Mouse (Mus musculus) B cell, adult 2 months (primary cell): ENCODE measurements around the gene Macrod1.
A peak's percentile ranks its signal among the peaks of the same experiment; 100 is the strongest.

ENCODE experiments used
- DNase-seq, 2 experiments: peaks; one replicate each; pipeline ENCODE4 v3.0.0; 2022

Gene Macrod1

DNA sequence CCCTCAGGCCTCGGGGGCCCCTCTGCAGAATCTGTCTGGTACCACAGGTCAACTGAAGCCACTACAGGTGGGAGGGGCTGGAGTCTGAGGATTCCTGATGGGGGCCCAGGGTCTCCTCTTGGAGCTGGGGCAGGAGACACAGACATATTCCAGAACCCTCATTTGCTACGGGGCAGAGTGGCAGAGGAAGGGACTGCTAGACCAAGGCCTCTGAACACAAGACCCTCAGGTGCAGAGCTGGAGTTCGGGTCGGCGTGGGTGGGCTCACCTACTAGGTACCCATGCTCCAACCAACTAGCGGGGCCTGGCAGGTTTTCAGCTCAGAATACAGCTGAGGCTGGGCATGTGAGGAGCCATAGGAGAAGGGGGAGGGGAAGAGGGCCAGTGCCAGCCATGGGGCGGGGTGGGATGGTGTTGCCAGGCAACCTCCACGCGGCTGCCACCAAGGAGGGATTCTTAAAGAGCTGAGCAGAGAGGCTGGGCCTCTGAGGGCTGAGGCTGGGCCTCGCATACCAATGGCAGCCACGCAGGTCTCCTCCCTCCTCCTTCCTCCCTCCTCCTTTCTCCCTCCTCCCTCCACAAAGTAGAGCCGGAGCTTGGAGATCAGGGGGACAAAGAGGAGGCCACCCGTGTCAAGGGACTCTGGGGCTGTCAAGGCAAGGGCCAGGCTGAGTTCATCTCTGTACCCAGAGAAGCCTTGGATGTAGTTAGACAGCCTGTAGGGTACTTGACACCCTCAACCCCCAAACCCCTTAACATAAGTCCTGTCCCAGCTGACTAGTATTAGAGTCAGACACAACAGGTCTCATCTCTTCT lies 115.6 kb downstream of the Macrod1 start:
- no peak for DNase-seq

DNA sequence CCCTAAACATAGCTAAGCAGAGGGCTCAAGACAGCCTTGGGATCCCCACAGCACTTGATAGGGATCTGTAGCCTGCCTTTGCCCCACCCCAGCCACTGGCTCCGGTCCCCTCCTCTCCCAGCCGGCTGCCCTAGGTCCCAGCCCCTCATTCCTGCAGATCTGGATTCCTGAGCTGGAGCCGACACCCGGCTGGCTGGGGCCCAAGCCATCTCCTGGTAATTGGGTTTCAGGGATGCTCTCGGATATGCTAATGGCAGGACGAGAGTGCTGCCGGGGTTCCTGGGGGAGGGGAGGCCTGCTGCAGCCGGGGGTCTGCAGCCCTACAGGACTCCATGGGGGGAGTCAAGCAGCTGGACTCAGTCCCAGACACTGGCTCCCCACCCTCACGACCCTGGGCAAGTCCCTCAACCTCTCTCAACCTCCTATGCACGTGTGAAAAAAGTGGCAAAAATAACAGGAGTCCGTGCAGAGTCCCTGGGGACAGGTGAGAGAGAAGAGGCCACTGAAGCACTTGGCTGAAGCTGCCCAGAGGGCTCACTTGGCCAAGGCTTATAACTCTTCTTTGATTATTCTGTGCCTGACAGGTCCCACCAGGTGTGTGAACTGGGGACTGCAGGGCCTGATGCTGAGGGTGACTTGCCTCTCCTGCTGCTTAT lies 119.6 kb downstream of the Macrod1 start:
- no peak for DNase-seq

- DNase-seq: no peak
Measured at GRCm38 (mm10) chr19:7177804-7178511, 121.3 kb downstream of the Macrod1 start.

DNA sequence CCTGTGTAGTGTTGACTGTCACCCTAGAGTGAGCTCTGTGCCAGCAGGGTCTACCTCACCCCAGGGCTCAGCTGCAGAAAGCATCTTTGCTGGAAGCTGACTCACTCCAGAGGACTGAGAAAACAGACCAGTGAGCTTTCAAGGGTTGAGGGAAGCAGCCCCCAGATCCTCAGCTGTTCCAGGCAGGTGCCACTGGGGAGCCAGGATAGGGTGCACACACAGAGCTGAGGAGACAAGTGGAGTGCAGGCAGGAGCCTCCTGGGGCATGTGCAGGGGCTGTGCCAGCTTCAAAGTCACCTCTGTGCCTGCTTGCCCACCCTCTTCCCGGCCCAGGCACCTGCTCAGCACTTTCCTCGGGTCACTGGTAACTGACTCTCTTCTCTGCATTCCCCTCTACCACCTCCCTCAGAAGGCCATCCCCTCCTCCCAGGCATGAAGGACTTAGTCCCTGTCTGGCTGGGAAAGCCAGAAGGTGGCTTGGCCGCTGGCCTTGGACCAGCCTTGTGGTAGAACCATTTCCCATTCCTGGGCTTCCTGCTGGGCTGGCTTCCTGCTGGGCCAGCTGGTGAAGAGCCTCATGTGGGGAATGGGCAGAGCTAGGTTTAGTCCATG lies 122.3 kb downstream of the Macrod1 start:
- no peak for DNase-seq

- DNase-seq: no peak
Measured at GRCm38 (mm10) chr19:7180756-7181405, 124.3 kb downstream of the Macrod1 start.

GRCm38 (mm10) chr19:7181496-7181895 lies 124.9 kb downstream of the Macrod1 start:
- DNase-seq: no peak

GRCm38 (mm10) chr19:7182273-7182949 lies 125.8 kb downstream of the Macrod1 start:
- no peak for DNase-seq

DNA sequence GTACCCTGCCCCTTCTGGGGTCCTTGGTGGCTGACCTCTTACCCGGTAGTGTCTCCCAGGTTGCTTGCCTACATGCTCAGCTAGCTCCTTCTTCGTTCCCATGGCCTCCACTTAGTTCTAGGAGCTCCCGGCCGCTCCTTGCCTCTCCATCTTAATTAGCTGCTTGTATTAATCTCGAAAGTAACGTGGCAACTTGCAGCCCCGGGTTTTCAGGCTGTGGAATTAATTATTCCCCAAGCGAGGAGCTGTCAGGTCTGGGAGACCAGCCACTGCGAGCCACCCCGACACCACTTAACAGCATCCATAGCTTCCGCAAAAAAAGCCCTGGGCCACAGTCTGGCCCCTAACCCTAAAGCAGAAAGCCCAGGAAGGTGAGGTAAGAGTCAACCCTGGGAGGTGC lies 126.8 kb downstream of the Macrod1 start:
- DNase-seq: no peak

- DNase-seq: no peak
Measured at GRCm38 (mm10) chr19:7185059-7185458, 128.4 kb downstream of the Macrod1 start.

GRCm38 (mm10) chr19:7185715-7186291 lies 129.2 kb downstream of the Macrod1 start:
- no peak for DNase-seq

- DNase-seq: no peak
Measured at GRCm38 (mm10) chr19:7187157-7187556, 130.5 kb downstream of the Macrod1 start.

DNA sequence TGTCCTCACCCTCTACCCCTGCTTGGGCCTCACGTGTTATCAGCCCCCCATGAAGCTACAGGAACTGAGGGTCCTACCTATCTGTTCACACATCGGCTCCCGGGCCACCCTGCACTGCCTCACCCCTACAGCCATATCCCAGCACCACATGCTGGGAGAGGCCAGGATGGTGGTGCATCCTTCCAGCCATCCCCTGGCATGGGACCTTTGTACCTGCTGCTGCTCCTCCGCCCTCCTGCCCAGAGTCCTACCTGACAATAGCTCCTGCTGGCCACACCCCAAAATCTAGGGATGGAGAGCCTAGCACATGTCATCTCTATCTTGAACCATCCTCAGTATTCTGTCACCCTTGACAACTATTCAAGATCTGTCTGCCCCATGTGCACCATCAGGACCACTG lies 132.4 kb downstream of the Macrod1 start:
- DNase-seq: no peak

DNA sequence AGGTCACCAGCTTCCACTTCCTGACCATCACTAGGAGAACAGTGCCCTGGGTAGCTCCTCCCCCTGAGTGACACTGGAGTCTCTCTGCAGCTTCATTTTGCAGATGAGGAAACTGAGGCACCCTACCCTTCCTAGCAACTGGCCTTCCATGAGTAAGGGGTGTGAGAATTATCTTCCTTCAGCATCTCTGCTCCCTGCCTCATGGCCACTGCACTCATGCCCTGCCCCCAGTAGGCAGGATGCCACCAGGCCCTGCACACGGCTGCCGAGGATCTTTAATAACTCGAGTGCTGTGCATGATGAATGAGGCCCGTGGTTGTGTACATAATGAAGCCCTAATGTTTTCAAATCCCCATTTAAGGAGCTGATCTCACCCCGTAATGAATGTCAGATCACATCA lies 134.4 kb downstream of the Macrod1 start:
- DNase-seq: no peak

- no peak for DNase-seq
Measured at GRCm38 (mm10) chr19:7191639-7192038, 135.0 kb downstream of the Macrod1 start.

GRCm38 (mm10) chr19:7192561-7192967 lies 136.0 kb downstream of the Macrod1 start:
- no peak for DNase-seq

GRCm38 (mm10) chr19:7195900-7196728 lies 139.5 kb downstream of the Macrod1 start:
- peak; percentile 67 to 69 for DNase-seq

GRCm38 (mm10) chr19:7196741-7197270 lies 140.2 kb downstream of the Macrod1 start:
- DNase-seq: peak in 1 of 2 experiments; percentile 23

DNA sequence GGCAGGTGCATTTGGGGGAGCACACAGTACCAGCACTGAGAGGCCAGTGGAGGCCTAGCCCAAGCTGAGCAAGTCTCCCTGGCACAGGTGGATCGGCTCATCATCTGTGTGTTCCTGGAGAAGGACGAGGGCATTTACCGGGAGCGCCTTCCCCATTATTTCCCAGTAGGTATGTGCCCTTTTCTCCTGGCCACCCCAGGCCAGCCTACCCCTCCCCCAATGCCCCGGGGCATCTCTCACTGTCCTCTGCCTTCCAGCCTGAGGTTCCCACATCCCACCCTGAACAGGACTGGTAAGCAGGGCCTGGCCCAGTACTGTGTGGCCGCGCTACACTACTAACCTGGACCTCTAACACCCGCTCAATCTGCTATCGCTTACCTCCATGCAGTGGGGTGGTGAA lies 140.8 kb downstream of the Macrod1 start:
- DNase-seq: no peak

GRCm38 (mm10) chr19:7199089-7199488 lies 142.5 kb downstream of the Macrod1 start:
- no peak for DNase-seq

GRCm38 (mm10) chr19:7200427-7200826 lies 143.8 kb downstream of the Macrod1 start:
- no peak for DNase-seq

DNA sequence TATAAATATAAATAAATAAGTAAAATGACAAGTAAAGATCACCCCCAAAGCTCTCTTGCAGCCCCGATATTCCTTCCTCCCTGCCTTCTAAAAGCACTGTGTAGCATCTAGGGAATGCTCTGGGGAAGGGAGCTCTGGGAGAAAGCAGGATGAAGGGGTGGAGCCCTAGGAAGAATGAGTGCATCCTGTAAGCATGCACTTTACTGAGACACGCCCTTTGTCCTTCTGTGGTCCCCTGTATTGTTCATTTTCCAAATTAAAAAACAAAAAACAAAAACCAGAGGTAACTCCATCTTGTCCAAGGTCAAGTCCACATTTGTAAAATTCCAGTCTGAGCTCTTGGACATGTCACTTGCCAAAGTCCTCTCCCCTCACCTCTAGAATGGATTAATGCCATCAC lies 148.3 kb downstream of the Macrod1 start:
- no peak for DNase-seq
